Mouse (Mus musculus): ENCODE results near the gene Nucb1. TPM values are rescaled to one million over a fixed set of nuclear protein-coding genes. Genes with fewer than 3 reads are reported as not detected.

Gene Nucb1
- 88.2 and 99.6 TPM in 2 replicates for polyA plus RNA-seq (2012; rRNA removed)

DNA sequence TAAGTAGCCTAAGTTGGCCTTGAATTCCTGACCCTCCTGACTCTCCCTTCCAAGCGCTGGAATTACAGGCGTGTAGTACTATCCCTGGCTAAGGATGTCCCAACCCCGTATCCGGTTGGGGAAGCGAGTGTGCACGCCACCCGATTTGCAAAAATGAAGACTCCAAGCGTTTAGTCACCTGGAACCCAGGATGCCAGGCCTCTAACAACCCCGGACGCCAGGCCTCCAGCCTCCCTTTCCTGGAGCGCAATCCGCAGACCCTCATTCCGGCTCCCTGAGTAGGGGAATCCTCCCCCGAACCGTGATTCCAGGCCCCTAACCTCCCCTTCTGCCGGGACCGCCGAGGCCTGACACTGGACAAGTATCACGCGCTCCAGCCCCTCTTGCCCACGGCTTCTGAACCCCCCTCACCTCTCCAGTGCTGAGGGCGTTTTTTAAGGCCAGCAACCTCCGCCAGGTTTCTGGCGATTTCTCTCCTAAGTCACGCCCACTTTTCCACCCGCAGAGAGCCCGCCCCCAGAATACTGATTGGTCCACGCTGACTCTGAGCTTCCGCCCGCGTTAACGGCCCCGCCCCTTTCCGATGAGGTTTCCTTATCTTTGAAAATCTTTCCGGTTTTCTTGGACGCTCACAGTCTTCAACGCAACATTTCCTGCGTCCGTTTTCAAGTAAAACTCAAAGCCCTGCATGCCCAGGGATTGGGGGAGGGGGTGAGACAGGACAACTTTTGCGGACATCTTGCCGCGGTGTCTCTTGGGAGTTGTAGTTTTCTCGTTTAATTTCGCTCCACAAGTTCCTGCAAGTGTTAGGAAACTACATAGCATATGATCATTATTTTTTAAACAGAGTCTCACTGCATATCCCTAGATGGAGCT, at the start of gene Nucb1:
Nucb1 (minus strand) TSS at position 495 of the 876 bp plus-strand sequence.
- Histone ChIP-seq H3K27ac (ENCODE audit: insufficient read depth, low read length) (peak within 1 kb of the TSS; percentile 16; the same call in 1 of the 2 replicates), H3K4me1 (ENCODE audit: control insufficient read depth, insufficient read depth, low read length) (no peaks in the 10 kb centered on the region), H3K4me3 (ENCODE audit: insufficient read depth, low read length) (peak within 1 kb of the TSS; percentile 62)
- TF ChIP-seq CTCF (IDR thresholded peaks at IDR 0.05; ENCODE audit: extremely low read depth, insufficient read depth, low read length) (no peak), POLR2A (IDR thresholded peaks at IDR 0.05; ENCODE audit: extremely low read depth, insufficient read depth, low read length) (peak; percentile 74)

DNA sequence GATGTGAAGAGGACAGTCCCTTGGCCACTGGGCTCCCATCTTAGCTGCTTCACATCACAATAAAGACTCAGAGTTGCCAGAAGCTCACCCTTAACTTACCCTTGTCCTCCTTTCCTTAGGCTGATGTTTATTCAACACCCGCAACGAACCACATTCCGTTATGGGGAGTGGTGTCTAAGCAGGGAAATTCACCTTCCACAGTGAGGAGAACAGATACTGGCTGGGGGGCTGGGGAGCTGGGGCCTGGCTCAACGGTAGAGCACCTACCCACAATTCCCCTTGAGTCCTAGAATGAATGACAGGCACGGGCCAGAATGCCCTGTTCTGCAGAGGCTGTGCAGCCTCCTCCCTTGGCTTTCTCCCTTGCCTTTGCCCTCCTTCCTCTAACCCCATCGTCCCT, 48.7 kb upstream of the Nucb1 start:
- Histone ChIP-seq H3K27ac (ENCODE audit: insufficient read depth, low read length) (no peak overlapping the region), H3K4me1 (ENCODE audit: control insufficient read depth, insufficient read depth, low read length) (no peaks in the 10 kb centered on the region), H3K4me3 (ENCODE audit: insufficient read depth, low read length) (no peak overlapping the region)
- TF ChIP-seq CTCF (IDR thresholded peaks at IDR 0.05; ENCODE audit: extremely low read depth, insufficient read depth, low read length): no peak
- no peak for TF ChIP-seq POLR2A (IDR thresholded peaks at IDR 0.05; ENCODE audit: extremely low read depth, insufficient read depth, low read length)

DNA sequence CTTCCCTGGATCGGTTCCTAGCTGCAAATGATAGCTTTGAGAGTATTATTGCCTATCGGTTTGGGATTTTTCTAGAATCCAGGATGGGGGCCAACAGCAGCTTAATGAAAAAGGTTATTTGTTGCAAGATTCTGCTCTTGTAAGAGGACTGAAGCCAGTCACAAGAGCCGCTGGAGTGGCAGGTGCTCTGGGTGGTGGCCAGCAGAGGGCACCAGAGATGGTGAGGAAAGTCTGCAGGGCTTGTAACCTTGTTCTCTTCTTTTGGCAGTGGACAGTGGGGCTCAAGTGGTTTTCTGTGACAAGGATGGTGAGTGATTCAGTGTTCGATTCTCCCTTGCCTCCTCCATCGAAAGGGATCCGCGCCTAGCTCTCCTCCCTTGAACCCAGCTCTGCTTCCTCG, 45.6 kb upstream of the Nucb1 start:
- TF ChIP-seq POLR2A (IDR thresholded peaks at IDR 0.05; ENCODE audit: extremely low read depth, insufficient read depth, low read length) (no peak), CTCF (IDR thresholded peaks at IDR 0.05; ENCODE audit: extremely low read depth, insufficient read depth, low read length) (peak; percentile 74)
- no peak overlapping the region for H3K27ac ChIP-seq (ENCODE audit: insufficient read depth, low read length)
- H3K4me3 ChIP-seq (ENCODE audit: insufficient read depth, low read length): no peak overlapping the region
- H3K4me1 ChIP-seq (ENCODE audit: control insufficient read depth, insufficient read depth, low read length): no peaks in the 10 kb centered on the region

DNA sequence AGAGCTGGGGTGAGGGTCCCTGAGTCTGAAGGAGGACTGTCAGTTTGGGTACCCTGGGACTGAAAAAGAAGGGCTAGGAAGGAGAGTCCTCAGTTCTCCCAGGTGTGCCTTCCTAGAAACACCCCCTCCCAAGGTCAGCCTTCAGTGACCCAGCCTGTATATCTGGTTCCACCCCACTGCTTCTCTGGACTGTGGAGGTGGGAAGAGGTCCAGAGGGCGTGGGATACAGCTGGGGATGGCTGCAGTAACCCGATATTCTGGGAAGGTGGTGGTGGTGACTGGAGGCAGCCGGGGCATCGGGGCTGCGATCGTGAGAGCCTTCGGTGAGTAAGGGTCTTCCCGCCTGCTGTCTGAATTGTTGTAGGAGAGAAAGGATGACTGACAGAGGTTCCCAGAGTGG, 44.5 kb upstream of the Nucb1 start, which contains the start of gene Hsd17b14:
Hsd17b14 (plus strand) TSS at position 150 of the 400 bp plus-strand sequence.
- Histone ChIP-seq H3K4me3 (ENCODE audit: insufficient read depth, low read length) (no peak within 1 kb of the TSS), H3K4me1 (ENCODE audit: control insufficient read depth, insufficient read depth, low read length) (no peaks in the 10 kb centered on the region), H3K27ac (ENCODE audit: insufficient read depth, low read length) (no peak within 1 kb of the TSS)
- no peak for TF ChIP-seq CTCF (IDR thresholded peaks at IDR 0.05; ENCODE audit: extremely low read depth, insufficient read depth, low read length)
- TF ChIP-seq POLR2A (IDR thresholded peaks at IDR 0.05; ENCODE audit: extremely low read depth, insufficient read depth, low read length): no peak

DNA sequence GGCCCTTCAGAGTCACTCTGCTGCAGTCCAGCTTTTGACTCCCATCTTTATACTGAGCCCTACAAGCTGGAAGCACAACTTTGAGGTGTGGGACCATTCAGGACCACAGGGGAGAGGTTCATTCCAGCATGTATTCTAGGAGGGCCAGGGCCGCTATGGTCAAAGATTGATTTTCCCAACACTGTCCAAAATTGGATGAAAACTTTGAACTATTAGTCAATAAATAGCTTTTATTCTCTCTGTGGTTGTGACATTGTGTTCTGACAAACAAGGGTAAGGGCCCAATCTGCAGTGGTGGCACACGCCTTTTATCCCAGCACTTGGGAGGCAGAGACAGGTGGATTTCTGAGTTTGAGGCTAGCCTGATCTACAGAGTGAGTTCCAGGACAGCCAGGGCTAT, 43.8 kb upstream of the Nucb1 start:
- Histone ChIP-seq H3K4me3 (ENCODE audit: insufficient read depth, low read length) (no peak overlapping the region), H3K27ac (ENCODE audit: insufficient read depth, low read length) (no peak overlapping the region), H3K4me1 (ENCODE audit: control insufficient read depth, insufficient read depth, low read length) (no peaks in the 10 kb centered on the region)
- no peak for TF ChIP-seq CTCF (IDR thresholded peaks at IDR 0.05; ENCODE audit: extremely low read depth, insufficient read depth, low read length)
- TF ChIP-seq POLR2A (IDR thresholded peaks at IDR 0.05; ENCODE audit: extremely low read depth, insufficient read depth, low read length): no peak

DNA sequence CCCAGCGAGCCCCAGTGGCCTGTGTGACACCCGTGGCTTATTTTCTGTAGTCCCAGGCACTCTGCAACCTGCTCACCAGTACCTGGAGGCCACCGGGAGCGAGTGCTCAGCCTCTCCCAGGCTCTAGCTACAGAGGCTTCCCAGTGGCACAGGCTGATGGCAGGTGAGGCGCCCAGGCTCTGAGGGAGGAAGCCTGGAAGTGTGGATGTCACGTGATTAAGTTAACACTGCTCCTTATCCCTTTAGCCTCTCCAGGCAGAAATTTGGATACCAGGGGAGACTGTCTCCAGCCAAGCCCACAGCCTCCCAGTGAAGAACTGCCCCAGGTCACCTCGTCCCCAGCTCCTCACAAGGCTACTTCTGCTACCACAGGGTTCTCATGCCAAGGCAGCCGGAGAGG, 43.3 kb upstream of the Nucb1 start:
- H3K27ac ChIP-seq (ENCODE audit: insufficient read depth, low read length): no peak overlapping the region
- TF ChIP-seq CTCF (IDR thresholded peaks at IDR 0.05; ENCODE audit: extremely low read depth, insufficient read depth, low read length): no peak
- TF ChIP-seq POLR2A (IDR thresholded peaks at IDR 0.05; ENCODE audit: extremely low read depth, insufficient read depth, low read length): no peak
- H3K4me3 ChIP-seq (ENCODE audit: insufficient read depth, low read length): no peak overlapping the region
- H3K4me1 ChIP-seq (ENCODE audit: control insufficient read depth, insufficient read depth, low read length): no peaks in the 10 kb centered on the region

DNA sequence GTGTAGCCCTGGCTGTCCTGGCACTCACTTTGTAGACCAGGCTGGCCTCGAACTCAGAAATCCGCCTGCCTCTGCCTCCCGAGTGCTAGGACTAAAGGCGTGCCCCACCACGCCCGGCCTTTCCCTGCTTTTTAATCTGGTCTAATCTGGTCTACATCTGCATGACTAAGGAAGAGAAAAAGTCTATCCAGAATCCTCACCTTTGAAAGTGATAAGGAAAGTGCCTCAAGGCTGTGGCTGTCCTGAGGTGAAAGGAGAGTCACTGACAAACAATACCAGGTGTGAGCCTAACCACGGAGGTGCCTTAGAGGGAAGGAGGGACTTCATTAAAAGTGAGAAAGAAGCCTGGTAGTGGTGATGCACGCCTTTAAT, 41.3 kb upstream of the Nucb1 start:
- no peaks in the 10 kb centered on the region for H3K4me1 ChIP-seq (ENCODE audit: control insufficient read depth, insufficient read depth, low read length)
- no peak overlapping the region for H3K27ac ChIP-seq (ENCODE audit: insufficient read depth, low read length)
- no peak overlapping the region for H3K4me3 ChIP-seq (ENCODE audit: insufficient read depth, low read length)
- no peak for TF ChIP-seq CTCF (IDR thresholded peaks at IDR 0.05; ENCODE audit: extremely low read depth, insufficient read depth, low read length)
- TF ChIP-seq POLR2A (IDR thresholded peaks at IDR 0.05; ENCODE audit: extremely low read depth, insufficient read depth, low read length): no peak

DNA sequence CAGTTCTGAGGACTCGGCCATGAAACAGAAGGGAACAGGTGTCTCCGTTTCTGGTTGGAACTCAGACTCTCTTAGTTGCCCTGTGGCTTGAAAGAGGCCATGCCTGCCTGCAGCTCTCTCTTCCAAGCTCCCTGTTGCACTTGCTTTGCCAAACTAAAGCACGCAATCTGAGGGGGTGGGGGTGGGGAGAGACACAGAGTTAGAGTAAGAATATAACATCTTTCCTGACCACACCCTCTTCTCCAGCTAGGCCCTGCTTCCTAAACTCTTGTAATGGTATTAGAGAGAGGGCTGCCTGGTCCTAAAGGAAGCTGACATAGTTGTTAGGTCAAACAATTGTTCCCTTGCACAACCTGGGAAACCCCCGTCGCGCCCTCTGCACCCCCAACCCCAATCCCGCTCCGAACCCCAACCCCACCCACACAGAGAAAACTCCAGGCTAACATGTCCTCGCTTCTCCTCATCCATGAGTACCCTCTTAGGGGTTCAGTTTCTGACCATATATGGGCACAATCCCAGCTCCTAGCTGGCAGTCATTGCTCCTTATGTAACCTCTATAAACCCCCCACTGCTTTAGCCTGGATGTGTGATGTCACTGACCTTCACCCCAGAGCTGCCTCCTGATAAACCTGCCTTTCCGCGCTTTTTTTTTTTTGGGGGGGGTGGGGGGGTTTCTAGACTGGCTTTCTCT, 40.8 kb upstream of the Nucb1 start:
- H3K4me3 ChIP-seq (ENCODE audit: insufficient read depth, low read length): no peak overlapping the region

DNA sequence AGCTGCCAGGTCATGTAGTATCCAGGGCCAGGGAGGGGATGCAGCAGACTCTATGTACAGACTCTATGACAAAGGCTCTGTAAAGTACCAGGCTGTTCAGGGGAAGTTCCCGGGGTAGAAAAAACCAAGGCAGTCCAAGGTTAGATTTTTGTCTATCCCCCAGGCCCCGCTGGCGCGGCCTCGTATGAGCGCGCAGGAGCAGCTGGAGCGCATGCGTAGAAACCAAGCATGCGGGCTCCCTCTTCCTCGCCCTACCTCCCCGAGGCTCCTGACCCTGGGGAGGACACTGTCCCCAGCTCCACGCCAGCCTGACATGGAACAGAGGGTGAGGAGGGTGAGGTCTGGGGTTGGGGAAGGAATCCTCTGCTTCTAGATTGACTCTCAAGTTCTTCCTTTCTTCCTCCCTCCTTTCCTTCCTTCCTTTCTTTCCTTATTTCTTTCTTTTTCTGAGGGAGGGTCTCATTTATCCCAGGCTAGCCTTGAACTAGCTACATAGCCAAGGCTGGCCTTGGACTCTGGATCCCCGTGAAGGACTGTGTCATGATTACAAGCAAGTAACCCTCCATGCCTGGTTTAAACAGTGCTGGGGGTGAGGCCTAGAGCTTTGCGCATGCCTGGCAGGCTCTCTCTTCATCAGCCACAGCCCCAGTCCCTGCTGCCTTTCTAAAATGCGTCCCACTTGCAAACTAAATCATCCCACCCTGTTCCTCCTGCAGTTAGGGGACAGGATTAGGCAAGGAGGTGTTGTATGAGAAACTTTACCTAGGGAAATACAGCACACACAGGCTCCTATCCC, 39.6 kb upstream of the Nucb1 start:
- H3K4me3 ChIP-seq (ENCODE audit: insufficient read depth, low read length): no peak overlapping the region

More for the DNA sequence above, 40.8 kb upstream of the Nucb1 start:
- Histone ChIP-seq H3K27ac (ENCODE audit: insufficient read depth, low read length) (no peak overlapping the region), H3K4me1 (ENCODE audit: control insufficient read depth, insufficient read depth, low read length) (no peaks in the 10 kb centered on the region)
- TF ChIP-seq CTCF (IDR thresholded peaks at IDR 0.05; ENCODE audit: extremely low read depth, insufficient read depth, low read length): no peak
- no peak for TF ChIP-seq POLR2A (IDR thresholded peaks at IDR 0.05; ENCODE audit: extremely low read depth, insufficient read depth, low read length)

More for the DNA sequence above, 39.6 kb upstream of the Nucb1 start:
- Histone ChIP-seq H3K4me1 (ENCODE audit: control insufficient read depth, insufficient read depth, low read length) (no peaks in the 10 kb centered on the region), H3K27ac (ENCODE audit: insufficient read depth, low read length) (no peak overlapping the region)
- TF ChIP-seq CTCF (IDR thresholded peaks at IDR 0.05; ENCODE audit: extremely low read depth, insufficient read depth, low read length) (no peak), POLR2A (IDR thresholded peaks at IDR 0.05; ENCODE audit: extremely low read depth, insufficient read depth, low read length) (no peak)

All from cortical plate, adult 2 months (tissue).